Mouse (Mus musculus) spleen, postnatal 10 days (tissue): ENCODE results near the gene M1ap.
A peak's percentile ranks its signal among the peaks of the same experiment; 100 is the strongest.

Experiments
- DNase-seq, 2 experiments: peaks; one replicate each; pipeline ENCODE4 v3.0.0; 2021 to 2022; ENCODE audit warnings: low spot score in 2 of 2

M1ap gene

DNA sequence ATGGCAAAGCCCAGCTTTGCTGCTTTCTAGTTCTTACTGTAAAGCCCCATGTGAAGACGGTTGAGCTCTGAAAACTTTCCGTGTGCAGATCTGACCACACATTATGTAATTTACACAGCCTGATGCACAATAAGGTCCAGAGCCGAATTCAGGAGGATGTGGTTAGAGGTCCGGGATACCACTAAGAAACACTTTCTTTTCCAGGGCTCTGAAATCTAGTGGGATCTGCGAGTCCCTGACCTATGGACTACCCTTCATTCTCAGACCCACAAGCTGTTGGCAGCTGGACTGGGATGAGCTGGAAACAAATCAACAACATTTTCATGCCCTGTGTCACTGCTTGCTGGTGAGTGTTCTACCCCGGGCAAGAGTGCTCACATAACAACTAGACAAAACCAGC lies 59.4 kb downstream of the M1ap start:
- peak in 1 of 2 experiments; percentile 7 for DNase-seq

DNA sequence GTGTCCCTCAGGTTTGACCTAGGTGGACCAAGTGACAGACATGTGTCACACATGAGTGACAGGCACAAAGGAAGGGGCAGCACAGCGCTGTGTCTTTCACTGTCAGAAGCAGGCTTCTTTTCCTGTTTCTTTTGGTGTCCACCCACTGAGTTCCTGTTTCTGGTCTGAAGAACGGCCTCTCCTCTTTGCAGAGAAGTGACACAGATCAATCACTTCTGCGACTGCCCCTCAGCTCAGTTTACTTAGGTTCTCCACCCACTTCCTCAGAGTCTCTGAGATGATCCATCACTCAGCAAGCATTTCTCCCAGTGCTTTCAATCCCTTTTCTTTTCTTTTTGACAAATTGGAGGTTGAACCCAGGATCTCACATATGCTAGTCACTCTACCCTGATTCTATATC lies 62.0 kb downstream of the M1ap start:
- DNase-seq: peak in 1 of 2 experiments; percentile 21

- DNase-seq: peak in 1 of 2 experiments; percentile 32
Observed at GRCm38 (mm10) chr6:83010010-83010409, 63.3 kb downstream of the M1ap start.

DNA sequence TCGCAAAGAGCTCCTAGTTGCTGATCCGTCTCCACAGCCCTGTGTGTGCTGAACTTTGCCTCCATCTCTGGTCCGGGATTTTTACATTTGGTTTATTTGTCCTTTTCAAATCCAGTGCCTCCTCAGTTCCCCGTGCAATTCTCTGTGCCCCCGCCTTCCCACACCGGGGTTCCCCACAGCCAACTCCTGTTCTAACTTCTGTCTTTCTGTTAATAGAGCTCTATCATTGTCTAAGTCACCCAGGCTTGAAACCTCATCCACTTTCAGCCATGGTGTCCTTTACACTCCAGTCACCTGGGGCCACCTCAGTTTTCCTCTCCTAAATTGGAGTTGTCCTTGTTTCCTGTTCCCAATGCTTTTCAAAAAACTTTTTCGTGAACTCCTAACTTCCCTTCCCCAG lies 64.6 kb downstream of the M1ap start:
- peak in 1 of 2 experiments; percentile 33 for DNase-seq

DNA sequence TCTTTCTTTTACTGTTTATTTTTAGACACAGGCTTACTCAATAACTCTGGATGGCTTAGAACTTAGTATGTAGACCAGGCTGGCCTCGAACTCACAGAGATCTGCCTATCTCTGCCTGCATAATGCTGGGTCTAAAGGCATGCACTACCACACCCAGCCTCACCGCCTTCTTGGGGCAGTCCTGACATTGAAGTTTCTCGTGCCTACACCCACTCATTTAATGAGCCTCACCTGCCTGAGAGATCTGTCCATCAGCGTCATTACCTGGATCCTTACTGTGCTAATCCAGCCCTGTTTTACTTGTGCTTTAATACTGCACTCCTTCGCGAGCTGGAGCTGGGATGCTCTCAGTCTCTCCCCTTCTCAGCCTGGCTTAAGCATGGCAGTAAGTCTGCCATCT lies 65.1 kb downstream of the M1ap start:
- peak in 1 of 2 experiments; percentile 29 for DNase-seq

GRCm38 (mm10) chr6:83013444-83013843 lies 66.7 kb downstream of the M1ap start:
- peak in 1 of 2 experiments; percentile 53 for DNase-seq

DNA sequence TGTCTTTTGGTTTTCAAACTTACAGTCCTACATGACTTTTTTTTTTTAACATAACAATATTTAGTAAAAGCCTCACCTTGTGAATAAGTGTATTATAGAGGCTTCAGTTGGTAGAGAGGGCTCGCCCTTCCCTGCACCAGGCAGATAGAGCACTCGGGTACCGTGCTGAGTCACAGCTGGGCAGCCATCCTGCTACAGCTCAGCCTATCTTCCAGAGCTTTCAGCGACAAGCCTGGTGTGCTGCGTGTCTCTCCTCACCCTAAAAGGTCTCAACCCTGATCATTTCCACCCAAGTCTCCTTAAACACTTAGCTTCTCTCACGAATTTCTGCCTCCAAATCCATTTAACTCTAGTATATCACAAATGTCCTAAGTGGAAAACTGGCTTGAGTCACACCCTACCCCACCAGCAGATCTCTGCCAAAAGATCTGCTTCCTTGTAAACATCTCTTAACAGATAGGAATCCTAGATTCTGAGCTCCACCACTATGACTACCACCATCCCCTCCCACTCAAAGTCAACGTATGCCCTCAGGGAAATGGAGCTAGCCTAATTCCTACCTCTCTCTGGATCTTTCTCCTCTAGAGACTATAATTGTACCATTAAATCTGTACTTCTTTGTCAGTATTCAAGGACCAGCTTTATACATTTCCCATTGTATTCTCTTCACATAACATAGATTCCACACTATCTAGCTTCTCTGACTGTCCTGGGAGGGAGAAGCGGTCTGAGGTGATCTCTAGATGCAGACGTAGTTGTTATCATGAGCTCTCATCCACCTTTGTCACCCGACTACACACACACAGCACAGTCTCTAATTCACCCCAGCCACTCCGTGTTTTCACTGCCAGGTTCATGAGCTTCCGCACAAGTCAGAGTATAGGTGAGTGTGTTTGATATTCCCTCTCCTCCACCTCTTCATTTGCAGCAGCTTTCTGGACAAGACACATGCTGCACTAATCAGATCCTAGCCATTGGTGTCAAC lies 68.1 kb downstream of the M1ap start:
- peak in 1 of 2 experiments; percentile 83 for DNase-seq

GRCm38 (mm10) chr6:83015749-83016148 lies 69.0 kb downstream of the M1ap start:
- DNase-seq: no peak

DNA sequence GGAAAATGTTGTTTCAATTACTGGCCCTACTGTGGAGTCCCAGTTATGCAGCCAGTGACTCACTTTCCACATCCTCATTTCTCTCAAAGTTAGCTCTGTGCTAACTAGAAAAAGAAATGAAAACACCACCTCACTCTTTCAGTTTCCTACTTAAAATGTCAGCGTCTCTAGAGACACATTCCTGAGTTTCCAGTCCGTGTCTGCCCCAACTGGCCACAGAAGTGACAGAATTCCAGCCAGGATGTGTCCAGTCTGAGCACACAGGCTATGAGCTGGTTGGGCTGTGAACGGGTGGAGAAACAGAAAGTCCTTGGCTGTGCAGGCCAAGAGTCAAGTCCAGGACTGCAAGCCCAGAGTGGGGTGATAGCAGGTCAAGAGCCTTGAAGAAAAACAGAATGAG lies 70.5 kb downstream of the M1ap start:
- DNase-seq: no peak

DNA sequence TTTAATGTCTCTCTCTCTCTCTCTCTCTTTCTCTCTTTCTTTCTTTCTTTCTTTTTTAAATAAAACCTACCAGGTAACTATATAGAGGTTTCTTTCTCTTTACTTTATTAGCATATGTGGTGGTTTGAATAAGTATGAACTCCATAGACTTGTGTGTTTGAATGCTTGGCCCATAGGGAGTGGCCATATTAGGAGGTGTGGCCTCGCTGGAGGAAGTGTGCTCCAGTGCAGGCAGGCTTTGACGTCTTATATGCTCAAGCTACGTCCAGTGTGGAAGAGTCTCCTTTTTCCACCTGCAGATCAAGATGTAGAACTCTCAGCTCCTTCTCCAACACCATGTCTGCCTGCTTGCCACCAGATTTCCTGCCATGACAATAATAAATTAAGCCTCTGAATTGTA lies 72.3 kb downstream of the M1ap start:
- no peak for DNase-seq

DNA sequence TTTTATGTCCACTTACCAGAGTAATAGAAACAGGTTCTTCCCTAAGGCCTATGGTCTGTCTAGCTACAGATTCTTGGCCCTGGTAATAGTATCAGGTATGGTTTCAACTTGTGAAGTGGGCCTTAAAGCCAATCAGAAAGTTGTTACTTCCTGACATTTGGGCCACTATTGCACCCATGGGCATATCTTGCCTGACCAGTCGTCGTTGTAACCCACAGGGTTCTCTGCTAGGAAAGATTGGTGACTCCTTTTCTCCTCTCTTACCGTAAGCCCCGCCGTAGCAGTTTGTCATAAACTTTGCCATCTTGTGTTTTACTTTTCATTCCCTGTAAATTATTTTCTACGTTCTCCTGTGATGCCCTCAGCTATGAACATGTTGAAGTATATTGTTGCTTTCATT lies 73.4 kb downstream of the M1ap start:
- DNase-seq: peak in 1 of 2 experiments; percentile 69

GRCm38 (mm10) chr6:83020836-83021593 lies 74.3 kb downstream of the M1ap start:
- DNase-seq: no peak

- no peak for DNase-seq
Observed at GRCm38 (mm10) chr6:83023008-83023407, 76.3 kb downstream of the M1ap start.

DNA sequence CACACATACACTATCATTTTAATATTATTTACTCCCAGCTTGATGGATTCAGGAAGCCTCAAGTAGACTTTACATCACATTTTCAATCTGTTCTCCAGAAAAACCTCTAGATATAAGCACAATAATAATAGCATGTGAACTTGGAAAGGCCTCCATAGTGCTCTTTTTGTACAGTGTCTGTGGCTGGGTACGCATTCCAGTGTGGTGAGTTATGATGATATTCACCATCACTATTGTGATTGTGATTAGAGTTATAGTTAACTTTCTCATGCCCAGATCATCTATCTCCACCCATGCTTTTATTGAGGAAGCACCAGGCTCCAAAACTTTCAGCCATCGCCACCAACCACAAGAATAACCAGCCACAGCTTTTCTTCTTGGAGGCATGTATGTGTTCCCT lies 77.1 kb downstream of the M1ap start:
- no peak for DNase-seq

- DNase-seq: no peak
Observed at GRCm38 (mm10) chr6:83024421-83024820, 77.7 kb downstream of the M1ap start.

GRCm38 (mm10) chr6:83025221-83025620 lies 78.5 kb downstream of the M1ap start:
- DNase-seq: no peak

- DNase-seq: no peak
Observed at GRCm38 (mm10) chr6:83027293-83027692, 80.6 kb downstream of the M1ap start.

DNA sequence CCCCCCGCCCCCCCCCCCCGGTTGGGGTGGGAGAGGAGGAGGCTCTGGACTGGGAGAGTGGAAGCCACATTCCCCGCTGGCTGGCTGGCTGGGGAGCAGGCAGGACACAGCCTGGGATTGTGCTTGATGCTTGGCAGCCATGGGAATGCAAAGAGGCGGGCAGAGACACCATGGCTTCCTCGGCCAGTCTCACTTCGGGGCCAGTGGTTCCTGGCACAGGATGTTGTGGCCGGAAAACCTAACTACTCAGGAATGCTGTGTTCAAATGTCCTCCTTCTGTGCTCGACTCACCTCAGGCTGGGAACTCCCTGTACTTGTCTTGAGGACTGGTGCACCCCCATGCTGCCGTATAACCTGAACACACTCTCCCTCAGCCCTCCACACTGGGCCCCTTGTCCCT lies 81.0 kb downstream of the M1ap start:
- DNase-seq: no peak

GRCm38 (mm10) chr6:83029777-83030176 lies 83.1 kb downstream of the M1ap start:
- no peak for DNase-seq

DNA sequence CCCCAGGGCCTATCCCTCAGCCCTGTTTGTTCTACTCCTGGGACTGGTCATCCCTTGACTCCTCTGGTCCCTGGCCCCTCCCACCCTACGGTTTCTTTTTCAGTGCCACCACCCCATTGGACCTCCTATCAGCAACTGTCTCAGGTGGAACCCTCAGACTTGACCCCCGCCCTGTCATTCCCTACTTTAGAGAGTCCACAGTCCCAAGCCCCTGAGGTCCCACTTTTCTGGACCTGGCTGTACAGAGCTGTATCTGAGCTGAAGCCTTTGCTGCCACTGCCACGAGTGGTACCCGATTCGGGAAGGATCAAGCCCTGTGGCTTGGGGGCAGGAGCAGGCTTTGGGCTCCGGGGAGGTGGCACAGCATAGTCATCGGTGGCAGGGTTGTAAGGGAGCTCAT lies 84.4 kb downstream of the M1ap start:
- DNase-seq: no peak

DNA sequence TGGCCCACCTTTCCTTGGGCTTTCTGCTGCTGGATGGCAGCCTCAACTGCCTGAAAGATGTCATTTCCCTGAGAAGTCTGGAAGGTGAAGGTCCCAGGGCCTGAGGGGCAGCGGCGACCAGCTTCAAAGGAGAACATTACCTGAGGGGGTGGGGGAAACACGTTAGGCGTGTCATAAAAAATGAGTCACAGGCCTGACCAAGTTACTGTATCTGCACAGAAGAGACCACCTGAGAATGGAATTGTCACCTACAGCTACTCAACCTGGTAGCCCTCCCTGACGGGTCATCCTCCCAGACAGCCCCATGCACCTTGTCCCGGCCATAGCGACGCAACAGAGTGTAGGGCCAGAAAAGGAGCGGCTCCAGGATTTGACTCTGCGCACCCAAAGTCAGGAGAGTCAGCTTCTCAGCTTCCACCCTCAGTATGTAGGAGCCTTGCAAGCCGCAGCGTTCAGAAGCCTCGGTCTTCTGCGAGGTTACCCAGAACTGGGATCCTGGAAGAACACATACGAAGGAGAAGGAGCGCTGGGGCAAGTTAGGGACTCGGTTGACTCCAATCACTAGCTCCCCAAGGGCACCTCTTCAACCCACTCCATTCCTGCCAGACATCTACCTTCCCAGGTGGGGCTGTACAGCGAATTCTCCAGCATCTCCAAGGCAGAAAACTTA lies 85.4 kb downstream of the M1ap start:
- DNase-seq: no peak

DNA sequence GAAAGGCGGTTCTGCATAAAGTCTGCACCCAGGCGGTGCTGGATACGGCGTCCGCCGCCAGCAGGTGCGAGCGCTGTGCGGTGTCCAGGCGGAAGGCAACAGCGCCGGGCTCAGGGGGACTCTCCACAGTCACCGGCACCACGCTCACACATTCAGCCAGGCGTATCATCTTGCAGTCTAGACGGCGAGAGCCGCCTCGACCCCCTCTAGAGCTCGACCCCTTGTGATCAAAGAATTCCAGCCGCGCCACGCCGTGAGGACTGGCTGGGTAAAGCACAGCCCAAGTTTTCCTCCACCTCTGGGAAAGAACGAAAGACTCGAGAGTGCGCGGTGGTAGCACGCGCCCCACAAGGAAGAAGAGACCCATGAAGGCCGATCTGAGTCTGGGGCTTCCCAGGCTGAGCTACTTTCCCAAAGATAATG lies 86.1 kb downstream of the M1ap start:
- peak; percentile 77 to 78 for DNase-seq
